Mouse (Mus musculus) embryonic fibroblast, embryonic 13.5 days (primary cell): ENCODE measurements around the gene Bcar3.

Source experiments
- CTCF ChIP-seq: IDR thresholded peaks from 2 replicates; pipeline ENCODE4 v1.5.1; 2011; ENCODE audit warnings: mild to moderate bottlenecking, control low read depth, low read length, moderate library complexity, borderline replicate concordance; ENCODE audit not compliant: insufficient read depth
- POLR2A ChIP-seq: IDR thresholded peaks from 2 replicates; pipeline ENCODE4 v1.6.1; 2011; ENCODE audit warnings: low read depth, mild to moderate bottlenecking, control low read depth, low read length, moderate library complexity

- TF ChIP-seq POLR2A (no peak), CTCF (no peak)
These were observed 198.1 kb downstream of the Bcar3 start for GRCm38 (mm10) chr3:122492006-122492405.
